Mouse (Mus musculus): ENCODE results near the gene Ntan1.

DNA sequence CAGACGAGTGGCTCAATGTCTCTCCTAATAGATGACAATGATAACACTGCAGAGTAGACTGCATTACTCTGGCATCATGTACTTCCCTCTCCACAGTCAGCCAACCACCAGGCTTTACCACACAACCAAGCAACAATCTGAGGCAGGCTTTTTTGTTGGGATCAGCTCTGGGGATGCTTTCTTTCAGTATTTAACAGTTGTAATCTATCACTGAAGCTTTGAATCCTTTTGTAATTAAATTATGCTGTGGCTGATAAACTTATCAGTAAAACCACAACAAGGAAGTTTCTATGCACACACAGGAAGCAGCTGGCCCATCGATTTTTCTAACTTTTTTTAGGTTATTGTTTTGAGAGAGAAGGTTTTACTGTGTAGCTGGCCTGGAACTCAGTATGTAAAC is 29.7 kb downstream of the Ntan1 start:
- TF ChIP-seq CTCF (conservative IDR thresholded peaks at IDR 0.05; ENCODE audit: insufficient read depth, insufficient read length, low read depth, low read length) (no peak), POLR2A (IDR thresholded peaks at IDR 0.05; ENCODE audit: low read depth, low read length) (no peak)

All from kidney, adult 2 months (tissue).